Mouse (Mus musculus): ENCODE results near the gene Tmem136. TPM values are rescaled to one million over a fixed set of nuclear protein-coding genes. Genes with fewer than 3 reads are reported as not detected.

Gene Tmem136
- total RNA-seq, 1 experiment from 2014 or later: 0.40 TPM

- ATAC-seq (replicated peaks in 1 of 2; ENCODE audit: insufficient read depth in 1 of 2, low FRiP score in 2 of 2, low TSS enrichment in 1 of 2, low read depth in 1 of 2, poor library complexity in 2 of 2, severe bottlenecking in 2 of 2): no peak
These were observed 18.4 kb downstream of the Tmem136 start for GRCm38 (mm10) chr9:43097801-43098557.

- ATAC-seq (replicated peaks in 1 of 2; ENCODE audit: insufficient read depth in 1 of 2, low FRiP score in 2 of 2, low TSS enrichment in 1 of 2, low read depth in 1 of 2, poor library complexity in 2 of 2, severe bottlenecking in 2 of 2): peak; percentile 85 to 91
These were observed 20.0 kb downstream of the Tmem136 start for GRCm38 (mm10) chr9:43096337-43096736.

- no peak for ATAC-seq (replicated peaks in 1 of 2; ENCODE audit: insufficient read depth in 1 of 2, low FRiP score in 2 of 2, low TSS enrichment in 1 of 2, low read depth in 1 of 2, poor library complexity in 2 of 2, severe bottlenecking in 2 of 2)
These were observed 21.5 kb downstream of the Tmem136 start for GRCm38 (mm10) chr9:43094828-43095227.

GRCm38 (mm10) chr9:43093803-43094202 is 22.6 kb downstream of the Tmem136 start:
- ATAC-seq (replicated peaks in 1 of 2; ENCODE audit: insufficient read depth in 1 of 2, low FRiP score in 2 of 2, low TSS enrichment in 1 of 2, low read depth in 1 of 2, poor library complexity in 2 of 2, severe bottlenecking in 2 of 2): no peak

GRCm38 (mm10) chr9:43085686-43086285 is 30.6 kb downstream of the Tmem136 start:
- ATAC-seq (replicated peaks in 1 of 2; ENCODE audit: insufficient read depth in 1 of 2, low FRiP score in 2 of 2, low TSS enrichment in 1 of 2, low read depth in 1 of 2, poor library complexity in 2 of 2, severe bottlenecking in 2 of 2): no peak

- ATAC-seq (replicated peaks in 1 of 2; ENCODE audit: insufficient read depth in 1 of 2, low FRiP score in 2 of 2, low TSS enrichment in 1 of 2, low read depth in 1 of 2, poor library complexity in 2 of 2, severe bottlenecking in 2 of 2): no peak
These were observed 31.6 kb downstream of the Tmem136 start for GRCm38 (mm10) chr9:43084496-43085362.

GRCm38 (mm10) chr9:43083441-43084055 is 32.8 kb downstream of the Tmem136 start:
- no peak for ATAC-seq (replicated peaks in 1 of 2; ENCODE audit: insufficient read depth in 1 of 2, low FRiP score in 2 of 2, low TSS enrichment in 1 of 2, low read depth in 1 of 2, poor library complexity in 2 of 2, severe bottlenecking in 2 of 2)

GRCm38 (mm10) chr9:43078711-43079110 is 37.7 kb downstream of the Tmem136 start:
- ATAC-seq (replicated peaks in 1 of 2; ENCODE audit: insufficient read depth in 1 of 2, low FRiP score in 2 of 2, low TSS enrichment in 1 of 2, low read depth in 1 of 2, poor library complexity in 2 of 2, severe bottlenecking in 2 of 2): no peak

- ATAC-seq (replicated peaks in 1 of 2; ENCODE audit: insufficient read depth in 1 of 2, low FRiP score in 2 of 2, low TSS enrichment in 1 of 2, low read depth in 1 of 2, poor library complexity in 2 of 2, severe bottlenecking in 2 of 2): no peak
These were observed 40.2 kb downstream of the Tmem136 start for GRCm38 (mm10) chr9:43076163-43076562.

- ATAC-seq (replicated peaks in 1 of 2; ENCODE audit: insufficient read depth in 1 of 2, low FRiP score in 2 of 2, low TSS enrichment in 1 of 2, low read depth in 1 of 2, poor library complexity in 2 of 2, severe bottlenecking in 2 of 2): no peak
These were observed 41.8 kb downstream of the Tmem136 start for GRCm38 (mm10) chr9:43074611-43075010.

GRCm38 (mm10) chr9:43071741-43072140 is 44.6 kb downstream of the Tmem136 start:
- ATAC-seq (replicated peaks in 1 of 2; ENCODE audit: insufficient read depth in 1 of 2, low FRiP score in 2 of 2, low TSS enrichment in 1 of 2, low read depth in 1 of 2, poor library complexity in 2 of 2, severe bottlenecking in 2 of 2): no peak

GRCm38 (mm10) chr9:43071176-43071575 is 45.2 kb downstream of the Tmem136 start:
- no peak for ATAC-seq (replicated peaks in 1 of 2; ENCODE audit: insufficient read depth in 1 of 2, low FRiP score in 2 of 2, low TSS enrichment in 1 of 2, low read depth in 1 of 2, poor library complexity in 2 of 2, severe bottlenecking in 2 of 2)

GRCm38 (mm10) chr9:43070566-43070965 is 45.8 kb downstream of the Tmem136 start:
- no peak for ATAC-seq (replicated peaks in 1 of 2; ENCODE audit: insufficient read depth in 1 of 2, low FRiP score in 2 of 2, low TSS enrichment in 1 of 2, low read depth in 1 of 2, poor library complexity in 2 of 2, severe bottlenecking in 2 of 2)

GRCm38 (mm10) chr9:43070153-43070552 is 46.2 kb downstream of the Tmem136 start:
- no peak for ATAC-seq (replicated peaks in 1 of 2; ENCODE audit: insufficient read depth in 1 of 2, low FRiP score in 2 of 2, low TSS enrichment in 1 of 2, low read depth in 1 of 2, poor library complexity in 2 of 2, severe bottlenecking in 2 of 2)

GRCm38 (mm10) chr9:43067896-43068295 is 48.5 kb downstream of the Tmem136 start:
- no peak for ATAC-seq (replicated peaks in 1 of 2; ENCODE audit: insufficient read depth in 1 of 2, low FRiP score in 2 of 2, low TSS enrichment in 1 of 2, low read depth in 1 of 2, poor library complexity in 2 of 2, severe bottlenecking in 2 of 2)

GRCm38 (mm10) chr9:43065231-43065630 is 51.1 kb downstream of the Tmem136 start:
- ATAC-seq (replicated peaks in 1 of 2; ENCODE audit: insufficient read depth in 1 of 2, low FRiP score in 2 of 2, low TSS enrichment in 1 of 2, low read depth in 1 of 2, poor library complexity in 2 of 2, severe bottlenecking in 2 of 2): no peak

GRCm38 (mm10) chr9:43061545-43061944 is 54.8 kb downstream of the Tmem136 start:
- ATAC-seq (replicated peaks in 1 of 2; ENCODE audit: insufficient read depth in 1 of 2, low FRiP score in 2 of 2, low TSS enrichment in 1 of 2, low read depth in 1 of 2, poor library complexity in 2 of 2, severe bottlenecking in 2 of 2): no peak

All from hematopoietic stem cell, adult 5-6 weeks (primary cell).